Mouse (Mus musculus) E14TG2a.4 (cell line): Measurements from ENCODE around the gene Olfr49.

Experiments used
- H3K27me3 ChIP-seq: 2 replicates; pipeline ENCODE4 v1.6.1; 2014; ENCODE audit warnings: low read length, control low read depth; ENCODE audit not compliant: insufficient read depth
- H3K36me3 ChIP-seq: 2 replicates; pipeline ENCODE4 v1.6.1; 2014; ENCODE audit warnings: low read length, control low read depth; ENCODE audit not compliant: insufficient read depth
- H3K4me1 ChIP-seq: replicated peaks from 2 replicates; pipeline ENCODE4 v1.6.1; 2014; ENCODE audit warnings: low read depth, low read length, control low read depth
- H3K4me3 ChIP-seq: replicated peaks from 2 replicates; pipeline ENCODE4 v1.5.1; 2014; ENCODE audit warnings: mild to moderate bottlenecking, low read length
- H3K9me3 ChIP-seq: 2 replicates; pipeline ENCODE4 v1.6.1; 2014; ENCODE audit warnings: low read length, control low read depth
- CTCF ChIP-seq: conservative IDR thresholded peaks from 2 replicates; pipeline ENCODE4 v1.5.1; 2014; ENCODE audit warnings: low read length
- NANOG ChIP-seq: IDR thresholded peaks from 2 replicates; pipeline ENCODE4 v1.6.1; 2014; ENCODE audit warnings: borderline replicate concordance, low read length, mixed read lengths
- POU5F1 ChIP-seq: IDR thresholded peaks from 2 replicates; pipeline ENCODE4 v1.6.1; 2014; ENCODE audit warnings: low read length, borderline replicate concordance

The Olfr49 gene

GRCm38 (mm10) chr14:54311763-54312162, 27.0 kb upstream of the Olfr49 start:
- TF ChIP-seq NANOG: no peak
- TF ChIP-seq POU5F1: no peak
- TF ChIP-seq CTCF: no peak
- Histone ChIP-seq H3K4me1 (peaks cover 5% of the 10 kb centered on the region; the same call in 1 of the 2 replicates), H3K9me3 (no peaks in the 10 kb centered on the region), H3K4me3 (no peak overlapping the region), H3K36me3 (no peaks in the 10 kb centered on the region), H3K27me3 (no peaks in the 10 kb centered on the region)

DNA sequence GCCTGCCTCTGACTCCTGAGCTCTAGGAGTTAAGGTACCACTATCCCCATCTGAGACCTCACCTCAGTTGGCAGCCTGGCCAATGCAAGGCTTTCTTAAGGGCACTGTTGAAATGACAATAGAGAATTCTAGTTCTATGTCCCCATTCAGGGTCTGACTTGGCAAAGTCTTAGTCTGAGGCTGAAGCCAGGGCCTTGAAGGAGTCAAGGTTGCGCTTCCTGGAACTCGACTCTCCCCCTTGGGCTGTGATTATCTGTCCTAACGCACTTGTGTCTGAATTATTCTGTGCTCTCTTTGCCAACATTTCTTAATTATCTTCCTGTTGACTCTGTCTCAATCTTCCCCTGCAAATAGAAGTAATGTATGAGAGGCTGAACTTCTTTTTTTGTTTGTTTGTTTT, 15.9 kb upstream of the Olfr49 start:
- TF ChIP-seq NANOG: no peak
- TF ChIP-seq POU5F1: no peak
- no peak for TF ChIP-seq CTCF
- Histone ChIP-seq H3K36me3 (no peaks in the 10 kb centered on the region), H3K4me1 (no peaks in the 10 kb centered on the region), H3K4me3 (no peak overlapping the region), H3K27me3 (no peaks in the 10 kb centered on the region), H3K9me3 (no peaks in the 10 kb centered on the region)

DNA sequence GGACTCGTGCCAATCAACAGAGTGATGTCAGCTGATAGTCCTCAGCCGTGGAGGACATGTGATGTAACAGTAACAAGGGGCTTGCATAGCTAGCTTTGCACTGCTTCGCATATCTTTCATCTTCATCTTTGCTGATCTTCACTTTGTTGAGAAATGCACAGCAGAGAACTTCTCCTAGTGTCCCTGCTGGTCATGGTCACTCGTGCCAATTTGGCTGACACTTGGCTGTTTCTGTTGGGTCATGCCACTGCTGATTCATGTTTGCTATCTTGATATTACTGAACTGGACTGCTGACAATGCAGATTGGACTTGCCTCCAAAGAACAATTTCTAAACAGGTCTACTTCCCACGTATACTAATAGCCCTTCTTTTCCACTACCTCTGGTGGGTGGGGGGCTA, 15.4 kb upstream of the Olfr49 start:
- Histone ChIP-seq H3K4me1 (no peaks in the 10 kb centered on the region), H3K9me3 (no peaks in the 10 kb centered on the region), H3K4me3 (no peak overlapping the region), H3K36me3 (no peaks in the 10 kb centered on the region), H3K27me3 (no peaks in the 10 kb centered on the region)
- TF ChIP-seq NANOG (no peak), POU5F1 (no peak), CTCF (no peak)

DNA sequence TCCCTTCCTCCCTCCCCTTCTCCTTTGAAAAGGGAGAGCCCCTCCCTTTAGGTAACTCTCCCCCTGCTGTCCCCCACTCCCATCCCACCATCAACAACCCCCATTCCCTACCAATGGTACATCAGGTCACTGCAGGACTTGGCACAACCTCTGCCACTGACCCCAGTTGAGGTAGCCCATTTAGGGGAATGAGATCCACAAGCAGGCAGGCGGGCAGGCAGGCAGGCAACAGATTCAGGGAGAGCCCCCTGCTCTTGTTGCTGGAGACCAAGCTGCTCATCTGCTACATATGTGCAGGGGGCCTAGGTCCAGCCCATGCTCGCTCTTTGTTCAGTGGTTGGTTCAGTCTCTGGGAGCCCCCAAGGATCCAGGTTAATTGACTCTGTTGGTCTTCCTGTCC, 8.3 kb downstream of the Olfr49 start:
- H3K36me3 ChIP-seq: no peaks in the 10 kb centered on the region
- no peaks in the 10 kb centered on the region for H3K27me3 ChIP-seq
- no peaks in the 10 kb centered on the region for H3K4me1 ChIP-seq
- TF ChIP-seq NANOG (no peak), CTCF (no peak), POU5F1 (no peak)
- H3K4me3 ChIP-seq: no peak overlapping the region
- no peaks in the 10 kb centered on the region for H3K9me3 ChIP-seq

DNA sequence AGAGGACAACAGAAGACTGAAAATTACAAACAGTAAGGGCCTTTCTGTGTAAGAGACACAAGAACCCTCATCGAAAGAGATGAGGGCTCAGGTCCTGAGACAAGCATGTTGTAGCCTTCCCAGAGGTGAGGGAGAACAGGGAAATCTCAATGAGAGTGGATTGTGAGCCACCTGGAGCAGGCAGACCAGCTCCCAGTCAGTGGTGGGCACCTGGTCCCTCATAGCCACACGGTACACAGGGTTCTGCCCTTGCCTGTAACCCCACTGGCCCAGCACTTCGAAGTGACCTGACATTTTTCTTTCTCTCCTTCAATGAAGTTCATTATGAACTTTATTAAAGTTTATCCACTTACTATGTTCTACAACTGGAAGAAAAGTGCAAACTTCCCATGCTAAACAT, 12.0 kb downstream of the Olfr49 start:
- Histone ChIP-seq H3K27me3 (no peaks in the 10 kb centered on the region), H3K9me3 (no peaks in the 10 kb centered on the region), H3K4me3 (no peak overlapping the region), H3K4me1 (no peaks in the 10 kb centered on the region), H3K36me3 (peaks cover 14% of the 10 kb centered on the region)
- TF ChIP-seq NANOG (no peak), CTCF (no peak), POU5F1 (no peak)

DNA sequence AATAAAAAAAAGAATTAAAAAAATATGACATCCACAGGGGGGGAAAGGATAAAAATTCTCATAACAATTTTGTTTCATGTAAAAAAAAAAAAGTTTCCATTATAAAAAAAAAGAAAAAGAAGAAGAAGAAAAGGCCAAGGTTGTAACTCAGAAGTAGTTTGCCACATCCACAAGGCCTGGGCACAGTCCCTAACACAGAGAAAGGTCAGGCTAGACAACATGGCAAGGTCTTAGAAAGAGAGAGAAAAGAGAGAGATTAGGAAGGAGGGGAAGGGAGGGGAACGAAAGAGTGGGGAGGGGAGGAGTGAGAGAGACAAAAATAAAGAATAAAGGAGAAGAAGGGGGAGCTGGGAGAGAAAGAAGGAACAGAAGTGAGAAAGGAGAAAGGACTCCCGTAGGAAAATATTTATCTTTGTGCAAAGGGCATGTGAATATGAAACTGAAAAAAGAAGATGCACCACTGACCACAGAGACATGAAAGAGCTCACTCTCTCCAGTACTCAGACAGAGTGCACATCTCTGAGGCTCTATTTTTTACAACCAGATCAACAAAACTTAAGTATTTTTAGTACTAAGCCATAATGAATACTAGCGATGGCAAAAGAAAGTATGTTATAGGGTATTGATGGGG, 12.6 kb downstream of the Olfr49 start:
- H3K4me1 ChIP-seq: no peaks in the 10 kb centered on the region
- no peaks in the 10 kb centered on the region for H3K9me3 ChIP-seq
- H3K36me3 ChIP-seq: peaks cover 20% of the 10 kb centered on the region
- H3K4me3 ChIP-seq: no peak overlapping the region
- no peak for TF ChIP-seq CTCF
- no peak for TF ChIP-seq POU5F1
- no peak for TF ChIP-seq NANOG
- H3K27me3 ChIP-seq: no peaks in the 10 kb centered on the region

- H3K9me3 ChIP-seq: no peaks in the 10 kb centered on the region
- peaks cover 6% of the 10 kb centered on the region for H3K4me1 ChIP-seq
- no peak overlapping the region for H3K4me3 ChIP-seq
- peaks cover 31% of the 10 kb centered on the region for H3K36me3 ChIP-seq
- no peaks in the 10 kb centered on the region for H3K27me3 ChIP-seq
- TF ChIP-seq CTCF (no peak), POU5F1 (no peak), NANOG (no peak)
Observed at GRCm38 (mm10) chr14:54270413-54270812, 14.3 kb downstream of the Olfr49 start.

- H3K9me3 ChIP-seq: no peaks in the 10 kb centered on the region
- H3K27me3 ChIP-seq: no peaks in the 10 kb centered on the region
- H3K36me3 ChIP-seq: peaks cover 39% of the 10 kb centered on the region
- no peak overlapping the region for H3K4me3 ChIP-seq
- H3K4me1 ChIP-seq: peaks cover 14% of the 10 kb centered on the region
- TF ChIP-seq CTCF (no peak), NANOG (no peak), POU5F1 (no peak)
Observed at GRCm38 (mm10) chr14:54269566-54269965, 15.2 kb downstream of the Olfr49 start.

- Histone ChIP-seq H3K9me3 (no peaks in the 10 kb centered on the region), H3K4me1 (peaks cover 16% of the 10 kb centered on the region), H3K36me3 (peaks cover 53% of the 10 kb centered on the region), H3K4me3 (no peak overlapping the region), H3K27me3 (no peaks in the 10 kb centered on the region)
- no peak for TF ChIP-seq POU5F1
- no peak for TF ChIP-seq NANOG
- no peak for TF ChIP-seq CTCF
Observed at GRCm38 (mm10) chr14:54267966-54268365, 16.8 kb downstream of the Olfr49 start.
